Mouse (Mus musculus) heart, postnatal 0 days (tissue): ENCODE data around the gene Ptprn2.

Experiments
- CTCF ChIP-seq: IDR thresholded peaks from 2 replicates; pipeline ENCODE4 v1.5.1; 2016; ENCODE audit warnings: antibody characterized with exemption, control low read depth, low read depth
- EP300 ChIP-seq: IDR thresholded peaks from 2 replicates; pipeline ENCODE4 v1.6.1; 2016; ENCODE audit warnings: antibody characterized with exemption, low read depth

GRCm38 (mm10) chr12:116806089-116806488 is 320.6 kb downstream of the Ptprn2 start:
- no peak for TF ChIP-seq CTCF
- no peak for TF ChIP-seq EP300
